Mouse (Mus musculus): Measurements from ENCODE around the gene Gpr84. TPM values are rescaled to one million over a fixed set of nuclear protein-coding genes. Genes with fewer than 3 reads are reported as not detected.

The Gpr84 gene
- polyA plus RNA-seq, 1 experiment from 2014 or later, result 0.36 TPM

DNA sequence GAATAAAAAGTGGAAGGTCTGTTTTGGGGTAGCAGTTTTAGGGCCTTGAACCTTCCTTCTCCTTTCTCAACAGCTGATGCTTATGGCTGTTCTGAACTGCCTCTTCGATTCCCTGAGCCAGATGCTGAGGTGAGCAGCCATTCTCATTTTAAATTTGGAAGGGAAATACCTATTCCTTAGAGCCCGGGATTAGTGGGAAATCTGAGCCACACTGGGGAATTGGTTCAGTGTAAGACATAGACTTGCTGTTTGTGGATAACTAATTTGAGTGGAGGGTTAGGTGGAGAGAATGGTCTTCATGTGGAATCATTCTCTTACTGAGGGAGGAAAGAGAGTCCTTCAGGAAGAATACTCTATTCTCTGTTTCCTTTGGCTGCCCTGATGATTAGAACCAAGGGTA lies 15.8 kb downstream of the Gpr84 start:
- Histone ChIP-seq H3K4me1 (peaks cover 65% of the 10 kb centered on the region), H3K27me3 (no peaks in the 10 kb centered on the region), H3K9me3 (no peaks in the 10 kb centered on the region), H3K9ac (no peak overlapping the region), H3K36me3 (peaks cover 55% of the 10 kb centered on the region), H3K4me3 (no peak overlapping the region), H3K27ac (peak overlapping the region; percentile 54; the same call in 1 of the 2 replicates), H3K4me2 (no peak overlapping the region)
- 25% methylated on average over 2 of the region's 2 CpGs for WGBS
- no peak for ATAC-seq (ENCODE audit: insufficient number of reproducible peaks, low FRiP score, low TSS enrichment, low read depth)

- 87% methylated on average over 2 of the region's 2 CpGs for WGBS
- Histone ChIP-seq H3K4me3 (no peak overlapping the region), H3K27me3 (no peaks in the 10 kb centered on the region), H3K36me3 (peaks cover 56% of the 10 kb centered on the region), H3K9me3 (no peaks in the 10 kb centered on the region), H3K4me2 (no peak overlapping the region), H3K4me1 (peaks cover 65% of the 10 kb centered on the region), H3K9ac (no peak overlapping the region), H3K27ac (peak overlapping the region; percentile 40)
- ATAC-seq (ENCODE audit: insufficient number of reproducible peaks, low FRiP score, low TSS enrichment, low read depth), result no peak
Measured at GRCm38 (mm10) chr15:103293375-103293774, 17.0 kb downstream of the Gpr84 start.

- 50% methylated on average over 4 of the region's 4 CpGs for WGBS
- peak; percentile 46; the same call in 1 of the 2 replicates for ATAC-seq (ENCODE audit: insufficient number of reproducible peaks, low FRiP score, low TSS enrichment, low read depth)
Measured at GRCm38 (mm10) chr15:103292673-103293345, 17.6 kb downstream of the Gpr84 start.

DNA sequence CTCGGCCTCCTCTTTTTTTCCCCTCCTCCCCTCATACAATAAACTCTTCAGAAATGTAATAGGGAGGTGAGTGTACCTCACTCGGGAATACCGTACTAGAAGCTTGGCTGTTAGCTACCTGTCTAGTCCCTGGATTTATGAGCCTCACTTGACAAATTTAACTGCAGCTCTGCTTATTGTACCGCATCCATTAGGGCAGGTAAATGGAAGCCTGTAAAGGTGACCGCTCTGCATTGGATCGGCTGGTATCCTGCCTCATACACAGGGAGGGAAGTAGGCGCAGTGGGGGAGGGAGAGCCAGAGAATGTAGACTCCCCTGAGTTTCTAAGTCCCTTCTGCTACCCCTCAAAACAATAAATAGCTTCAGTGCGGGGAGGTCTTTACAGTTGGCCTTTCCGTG lies 19.6 kb downstream of the Gpr84 start:
- Histone ChIP-seq H3K9me3 (no peaks in the 10 kb centered on the region), H3K27ac (peak overlapping the region; percentile 47; the same call in 1 of the 2 replicates), H3K27me3 (no peaks in the 10 kb centered on the region), H3K4me3 (no peak overlapping the region), H3K36me3 (peaks cover 43% of the 10 kb centered on the region), H3K9ac (no peak overlapping the region), H3K4me2 (no peak overlapping the region), H3K4me1 (peaks cover 50% of the 10 kb centered on the region)
- no peak for ATAC-seq (ENCODE audit: insufficient number of reproducible peaks, low FRiP score, low TSS enrichment, low read depth)
- 45% methylated on average over 9 of the region's 9 CpGs for WGBS

More at GRCm38 (mm10) chr15:103292673-103293345, 17.6 kb downstream of the Gpr84 start:
- peak overlapping the region; percentile 40 for H3K27ac ChIP-seq
- no peaks in the 10 kb centered on the region for H3K9me3 ChIP-seq
- no peak overlapping the region for H3K9ac ChIP-seq
- no peak overlapping the region for H3K4me3 ChIP-seq
- no peaks in the 10 kb centered on the region for H3K27me3 ChIP-seq
- H3K4me1 ChIP-seq, result peaks cover 59% of the 10 kb centered on the region
- H3K4me2 ChIP-seq, result no peak overlapping the region
- H3K36me3 ChIP-seq, result peaks cover 51% of the 10 kb centered on the region

GRCm38 (mm10) chr15:103290417-103290816 lies 20.0 kb downstream of the Gpr84 start:
- H3K36me3 ChIP-seq, result peaks cover 43% of the 10 kb centered on the region
- 58% methylated on average over 6 of the region's 6 CpGs for WGBS
- H3K4me2 ChIP-seq, result no peak overlapping the region
- no peaks in the 10 kb centered on the region for H3K9me3 ChIP-seq
- H3K4me3 ChIP-seq, result no peak overlapping the region
- no peak overlapping the region for H3K9ac ChIP-seq
- H3K27ac ChIP-seq, result peak overlapping the region; percentile 47; the same call in 1 of the 2 replicates
- no peak for ATAC-seq (ENCODE audit: insufficient number of reproducible peaks, low FRiP score, low TSS enrichment, low read depth)
- peaks cover 50% of the 10 kb centered on the region for H3K4me1 ChIP-seq
- H3K27me3 ChIP-seq, result no peaks in the 10 kb centered on the region

DNA sequence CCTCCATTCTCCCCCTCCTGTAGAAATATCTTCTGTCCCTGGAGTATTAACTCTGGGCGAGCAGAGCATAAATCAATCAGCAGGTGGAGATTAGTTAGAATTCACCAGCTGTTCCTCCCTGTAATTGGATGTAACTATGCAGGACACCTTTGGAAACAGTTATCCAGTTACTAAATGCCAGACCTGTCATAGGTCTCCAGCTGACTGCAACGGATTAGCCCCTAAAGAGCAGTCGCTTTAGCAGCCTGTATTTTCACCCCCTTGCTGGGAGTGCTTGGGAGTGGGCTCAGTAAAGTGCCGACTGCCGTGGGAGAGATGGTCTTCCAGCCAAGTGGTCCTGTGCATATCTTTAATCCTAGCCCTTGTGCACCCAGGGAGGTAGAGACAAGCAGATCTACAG lies 20.8 kb downstream of the Gpr84 start:
- peaks cover 43% of the 10 kb centered on the region for H3K36me3 ChIP-seq
- H3K4me1 ChIP-seq, result peaks cover 53% of the 10 kb centered on the region
- WGBS, result 14% methylated on average over 5 of the region's 5 CpGs
- no peak for ATAC-seq (ENCODE audit: insufficient number of reproducible peaks, low FRiP score, low TSS enrichment, low read depth)
- H3K9me3 ChIP-seq, result no peaks in the 10 kb centered on the region
- no peak overlapping the region for H3K4me2 ChIP-seq
- H3K27ac ChIP-seq, result peak overlapping the region; percentile 70
- H3K27me3 ChIP-seq, result no peaks in the 10 kb centered on the region
- no peak overlapping the region for H3K4me3 ChIP-seq
- H3K9ac ChIP-seq, result no peak overlapping the region

DNA sequence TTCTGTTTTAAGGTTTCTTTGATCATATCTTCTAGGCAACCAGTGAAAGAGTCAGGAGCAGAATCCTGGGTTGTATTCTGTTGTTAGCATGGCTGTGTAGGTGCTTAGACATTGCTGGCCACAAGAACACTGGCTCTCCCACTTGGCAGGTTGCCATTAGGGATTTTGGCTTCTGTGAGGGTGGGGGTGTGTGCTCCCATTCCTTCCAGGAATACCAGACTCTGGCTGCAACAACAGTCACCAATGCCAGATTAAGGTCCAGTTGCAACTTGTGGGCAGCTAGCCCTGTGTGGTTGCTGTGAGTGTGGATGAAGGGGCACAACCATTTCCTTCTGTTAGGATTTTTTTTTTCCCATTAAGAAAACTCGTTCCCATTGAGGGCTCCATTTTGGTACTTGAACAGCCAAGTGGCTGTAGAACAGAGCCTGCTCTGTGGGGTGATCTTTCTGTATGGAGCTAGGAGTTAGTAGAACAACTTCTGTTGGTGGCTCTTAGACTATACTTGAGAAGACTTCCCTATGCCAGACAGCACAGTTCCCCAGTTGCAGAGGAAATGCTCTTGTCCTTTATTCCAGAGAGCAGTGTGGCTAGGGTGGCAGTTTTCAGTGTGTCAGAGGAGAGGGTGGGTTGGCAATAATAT lies 24.5 kb downstream of the Gpr84 start:
- H3K27ac ChIP-seq, result peak overlapping the region; percentile 81
- H3K4me1 ChIP-seq, result peaks cover 40% of the 10 kb centered on the region

GRCm38 (mm10) chr15:103284647-103285046 lies 25.8 kb downstream of the Gpr84 start:
- no peaks in the 10 kb centered on the region for H3K9me3 ChIP-seq
- H3K9ac ChIP-seq, result no peak overlapping the region
- peaks cover 30% of the 10 kb centered on the region for H3K4me1 ChIP-seq
- WGBS, result 33% methylated on average over 2 of the region's 2 CpGs
- H3K4me2 ChIP-seq, result no peak overlapping the region
- ATAC-seq (ENCODE audit: insufficient number of reproducible peaks, low FRiP score, low TSS enrichment, low read depth), result no peak
- peaks cover 18% of the 10 kb centered on the region for H3K36me3 ChIP-seq
- H3K27me3 ChIP-seq, result no peaks in the 10 kb centered on the region
- 0 out of 2 replicates have a peak overlapping the region, but pooled peaks have one; percentile 81 for H3K27ac ChIP-seq
- H3K4me3 ChIP-seq, result no peak overlapping the region

More for the DNA sequence above, 24.5 kb downstream of the Gpr84 start:
- H3K36me3 ChIP-seq, result peaks cover 23% of the 10 kb centered on the region
- ATAC-seq (ENCODE audit: insufficient number of reproducible peaks, low FRiP score, low TSS enrichment, low read depth), result 0 out of 2 replicates have a peak, but pooled peaks have one; percentile 40
- H3K4me2 ChIP-seq, result no peak overlapping the region
- no peak overlapping the region for H3K4me3 ChIP-seq
- no peaks in the 10 kb centered on the region for H3K9me3 ChIP-seq
- WGBS, result 38% methylated on average over 1 of the region's 1 CpGs
- no peaks in the 10 kb centered on the region for H3K27me3 ChIP-seq
- no peak overlapping the region for H3K9ac ChIP-seq

GRCm38 (mm10) chr15:103284066-103284465 lies 26.3 kb downstream of the Gpr84 start:
- Histone ChIP-seq H3K4me2 (no peak overlapping the region), H3K9ac (no peak overlapping the region), H3K9me3 (no peaks in the 10 kb centered on the region), H3K27ac (no peak overlapping the region), H3K36me3 (peaks cover 15% of the 10 kb centered on the region), H3K4me1 (peaks cover 24% of the 10 kb centered on the region), H3K4me3 (no peak overlapping the region), H3K27me3 (no peaks in the 10 kb centered on the region)
- 63% methylated on average over 3 of the region's 3 CpGs for WGBS
- no peak for ATAC-seq (ENCODE audit: insufficient number of reproducible peaks, low FRiP score, low TSS enrichment, low read depth)

DNA sequence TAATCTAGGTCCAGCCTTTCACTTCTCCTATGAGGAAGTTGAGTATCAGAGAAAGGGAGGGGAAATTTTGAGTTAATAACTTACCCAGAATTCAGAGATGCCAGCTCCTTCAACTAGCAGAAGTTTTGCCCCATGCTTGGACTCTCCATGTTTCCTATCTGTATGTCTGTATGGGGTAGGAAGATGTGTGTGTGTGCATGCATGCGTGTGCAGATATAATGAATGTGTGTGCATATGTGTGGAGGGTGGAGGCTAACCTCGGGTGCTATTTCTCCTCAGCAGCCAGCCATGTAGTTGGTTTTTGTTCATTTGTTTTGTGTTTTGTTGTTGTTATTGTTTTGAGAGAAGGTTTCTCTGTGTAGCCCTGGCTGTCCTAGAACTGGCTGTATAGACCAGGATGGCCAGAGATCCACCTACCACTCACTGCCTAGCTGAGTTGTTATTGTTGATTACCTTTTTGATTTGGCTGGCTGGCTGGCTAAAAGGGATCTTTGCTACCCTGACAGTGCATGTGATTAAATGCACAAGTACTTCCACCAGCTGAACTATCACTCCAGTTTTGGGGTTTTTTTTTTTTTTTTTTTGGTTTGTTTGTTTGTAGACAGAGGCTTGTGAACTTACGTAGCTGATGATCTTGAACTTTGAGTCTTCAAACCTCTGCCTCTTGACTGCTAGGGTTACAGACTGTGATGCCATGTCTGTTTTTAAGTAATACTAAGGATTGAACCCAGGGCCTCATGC lies 28.8 kb downstream of the Gpr84 start:
- Histone ChIP-seq H3K4me2 (no peak overlapping the region), H3K9me3 (no peaks in the 10 kb centered on the region), H3K4me1 (peaks cover 27% of the 10 kb centered on the region), H3K9ac (no peak overlapping the region), H3K27ac (no peak overlapping the region), H3K4me3 (no peak overlapping the region), H3K27me3 (no peaks in the 10 kb centered on the region), H3K36me3 (peaks cover 13% of the 10 kb centered on the region)
- ATAC-seq (ENCODE audit: insufficient number of reproducible peaks, low FRiP score, low TSS enrichment, low read depth), result no peak
- 93% methylated on average over 3 of the region's 3 CpGs for WGBS

GRCm38 (mm10) chr15:103280817-103281464 lies 29.5 kb downstream of the Gpr84 start:
- H3K9me3 ChIP-seq, result no peaks in the 10 kb centered on the region
- no peak for ATAC-seq (ENCODE audit: insufficient number of reproducible peaks, low FRiP score, low TSS enrichment, low read depth)
- no peak overlapping the region for H3K9ac ChIP-seq
- peaks cover 22% of the 10 kb centered on the region for H3K4me1 ChIP-seq
- peaks cover 13% of the 10 kb centered on the region for H3K36me3 ChIP-seq
- no peak overlapping the region for H3K27ac ChIP-seq
- H3K27me3 ChIP-seq, result no peaks in the 10 kb centered on the region
- H3K4me3 ChIP-seq, result no peak overlapping the region
- H3K4me2 ChIP-seq, result no peak overlapping the region
- WGBS, result 50% methylated on average over 3 of the region's 3 CpGs
